Mouse (Mus musculus): Measurements from ENCODE around the gene Rnf8. TPM values are rescaled to one million over a fixed set of nuclear protein-coding genes. Genes with fewer than 3 reads are reported as not detected.
A peak's percentile ranks its signal among the peaks of the same experiment; 100 is the strongest.
"Not testable (repeated sequence)": the region's sequence is repeated elsewhere in the genome, so short reads cannot be mapped to it uniquely, and the experiment has no call there.

The Rnf8 gene
- polyA plus RNA-seq, 1 experiment, result 72.1 TPM

DNA sequence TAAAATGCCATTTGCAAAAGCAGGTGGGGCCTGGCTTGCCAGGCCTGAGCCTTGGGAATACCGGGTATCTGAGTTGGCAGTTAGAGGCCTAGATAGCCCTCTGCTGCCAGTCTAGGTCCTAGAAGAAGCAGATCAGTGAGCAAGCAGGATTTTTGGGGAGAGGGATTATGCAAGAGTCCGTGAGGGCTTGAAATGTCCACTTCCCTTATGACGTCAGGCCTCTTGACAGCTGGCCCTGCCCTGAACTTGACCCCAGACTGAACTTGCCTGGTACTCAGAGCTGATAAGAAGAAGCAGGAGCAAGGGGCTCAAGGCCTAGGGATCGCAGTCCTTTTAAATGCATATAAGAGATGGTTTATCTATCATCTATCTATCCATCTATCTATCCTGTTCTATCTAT is 13.2 kb upstream of the Rnf8 start:
- Histone ChIP-seq H3K27me3 (ENCODE audit: control insufficient read depth, insufficient read depth, low read length) (no peaks in the 10 kb centered on the region), H3K4me3 (replicated peaks; ENCODE audit: insufficient read depth, low read depth, low read length) (no peak overlapping the region), H3K27ac (ENCODE audit: insufficient read depth, low read length) (no peak overlapping the region), H3K4me1 (ENCODE audit: control insufficient read depth, insufficient read depth, low read length) (peaks cover 26% of the 10 kb centered on the region)
- no peak for DNase-seq
- 86% methylated on average over 4 of the region's 4 CpGs for WGBS
- no peak for TF ChIP-seq POLR2A (IDR thresholded peaks at IDR 0.05; ENCODE audit: borderline replicate concordance, insufficient read depth, low read length)
- no peak for TF ChIP-seq CTCF (IDR thresholded peaks at IDR 0.05; ENCODE audit: borderline replicate concordance, insufficient read depth, low read depth, low read length)

DNA sequence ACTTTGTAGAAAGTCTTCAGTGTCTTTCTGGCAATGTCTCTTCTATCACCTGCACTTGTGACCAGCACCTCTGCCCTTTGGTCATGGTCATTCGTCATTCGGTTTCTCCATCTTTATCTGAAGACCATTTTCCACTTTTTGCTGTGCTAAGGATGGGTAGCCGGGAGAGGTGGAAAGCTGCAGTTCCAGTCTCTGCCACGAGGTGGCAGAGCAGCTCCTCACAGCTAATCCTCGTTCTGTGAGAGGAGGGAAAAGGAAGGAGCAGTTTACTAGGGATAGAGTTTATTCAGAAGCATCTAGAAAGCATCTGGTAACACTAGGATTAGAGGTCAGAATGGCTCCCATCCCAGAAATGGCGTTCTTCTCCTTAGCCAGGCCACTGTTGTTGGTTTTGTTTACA is 11.3 kb upstream of the Rnf8 start:
- DNase-seq, result peak; percentile 73 to 85
- WGBS, result 15% methylated on average over 6 of the region's 6 CpGs
- Histone ChIP-seq H3K27me3 (ENCODE audit: control insufficient read depth, insufficient read depth, low read length) (no peaks in the 10 kb centered on the region), H3K4me1 (ENCODE audit: control insufficient read depth, insufficient read depth, low read length) (peaks cover 18% of the 10 kb centered on the region), H3K4me3 (replicated peaks; ENCODE audit: insufficient read depth, low read depth, low read length) (no peak overlapping the region), H3K27ac (ENCODE audit: insufficient read depth, low read length) (no peak overlapping the region)
- TF ChIP-seq POLR2A (IDR thresholded peaks at IDR 0.05; ENCODE audit: borderline replicate concordance, insufficient read depth, low read length) (no peak), CTCF (IDR thresholded peaks at IDR 0.05; ENCODE audit: borderline replicate concordance, insufficient read depth, low read depth, low read length) (peak; percentile 86)

DNA sequence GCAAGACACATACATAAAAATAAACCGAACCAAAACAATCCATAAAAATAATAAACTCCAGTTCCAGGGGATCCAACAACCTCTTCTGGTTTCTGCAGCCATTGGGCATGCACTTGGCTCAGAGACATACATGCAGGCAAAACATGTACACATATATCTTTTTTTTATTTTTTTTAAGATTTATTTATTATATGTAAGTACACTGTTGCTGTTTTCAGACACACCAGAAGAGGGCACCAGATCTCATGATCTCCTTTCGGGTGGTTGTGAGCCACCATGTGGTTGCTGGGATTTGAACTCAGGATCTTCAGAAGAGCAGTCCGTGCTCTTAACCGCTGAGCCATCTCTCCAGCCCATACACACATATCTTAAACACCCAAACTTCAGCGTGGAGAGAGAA is 1.1 kb upstream of the Rnf8 start:
- DNase-seq; H3K4me3 ChIP-seq (replicated peaks; ENCODE audit: insufficient read depth, low read depth, low read length); H3K27me3 ChIP-seq (ENCODE audit: control insufficient read depth, insufficient read depth, low read length); H3K27ac ChIP-seq (ENCODE audit: insufficient read depth, low read length): not testable (repeated sequence)
- WGBS, result 89% methylated on average over 5 of the region's 5 CpGs
- H3K4me1 ChIP-seq (ENCODE audit: control insufficient read depth, insufficient read depth, low read length), result peaks cover 16% of the 10 kb centered on the region

DNA sequence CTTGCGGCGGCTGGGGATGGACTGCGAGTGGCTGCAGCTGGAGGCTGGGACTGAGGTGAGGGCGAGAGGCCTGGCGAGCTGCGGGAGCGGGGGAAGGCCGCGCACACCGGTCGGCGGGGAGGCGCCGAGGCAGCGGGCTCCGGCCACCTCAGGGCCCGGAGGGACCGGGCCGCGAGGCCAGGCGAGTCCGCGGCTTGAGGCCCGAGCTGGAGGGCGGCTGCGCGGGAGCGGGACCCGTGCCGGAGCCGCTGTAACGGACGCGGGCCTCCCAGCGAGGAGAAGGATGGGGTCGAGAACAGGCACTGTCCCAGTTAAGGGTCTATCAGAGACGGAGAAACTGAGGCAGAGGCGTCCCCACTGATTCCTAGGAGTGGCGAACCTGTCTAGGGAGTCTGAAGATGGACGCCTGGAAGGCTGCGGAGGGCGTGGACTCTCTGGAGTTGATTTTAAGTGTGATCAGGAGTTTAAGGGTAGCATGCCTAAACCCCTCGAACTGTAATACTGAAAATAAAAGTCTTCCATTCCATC is 498 bp downstream of the Rnf8 start:
- H3K27ac ChIP-seq (ENCODE audit: insufficient read depth, low read length), result peak overlapping the region; percentile 71
- peak overlapping the region; percentile 97 for H3K4me3 ChIP-seq (replicated peaks; ENCODE audit: insufficient read depth, low read depth, low read length)
- H3K27me3 ChIP-seq (ENCODE audit: control insufficient read depth, insufficient read depth, low read length), result no peaks in the 10 kb centered on the region
- no peak for DNase-seq
- WGBS, result under 1% methylated on average over 43 of the region's 43 CpGs
- peaks cover 16% of the 10 kb centered on the region for H3K4me1 ChIP-seq (ENCODE audit: control insufficient read depth, insufficient read depth, low read length)
- no peak for TF ChIP-seq CTCF (IDR thresholded peaks at IDR 0.05; ENCODE audit: borderline replicate concordance, insufficient read depth, low read depth, low read length)
- TF ChIP-seq POLR2A (IDR thresholded peaks at IDR 0.05; ENCODE audit: borderline replicate concordance, insufficient read depth, low read length), result no peak

DNA sequence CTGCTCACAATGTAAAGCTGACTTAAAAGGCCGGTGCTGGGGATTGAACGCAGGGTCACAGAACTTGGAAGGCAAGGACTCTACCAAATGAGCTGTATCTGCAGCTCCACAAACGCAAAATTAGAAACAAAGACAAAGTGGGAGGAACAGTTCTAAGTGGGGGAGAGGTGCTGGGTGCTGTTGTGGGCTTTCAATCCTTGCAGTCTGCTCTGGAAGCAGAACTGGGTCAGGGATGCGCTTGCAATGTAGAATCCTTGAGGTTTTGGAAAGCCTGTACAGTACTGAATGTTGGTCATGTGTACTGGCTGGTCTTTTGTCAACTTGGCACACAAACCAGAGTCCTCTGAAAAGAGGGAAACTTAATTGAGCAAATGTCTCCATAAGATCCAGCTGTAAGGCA is 1.0 kb downstream of the Rnf8 start:
- no peak for DNase-seq
- Histone ChIP-seq H3K27me3 (ENCODE audit: control insufficient read depth, insufficient read depth, low read length) (no peaks in the 10 kb centered on the region), H3K4me3 (replicated peaks; ENCODE audit: insufficient read depth, low read depth, low read length) (peak overlapping the region; percentile 97), H3K4me1 (ENCODE audit: control insufficient read depth, insufficient read depth, low read length) (peaks cover 16% of the 10 kb centered on the region), H3K27ac (ENCODE audit: insufficient read depth, low read length) (no peak overlapping the region)
- WGBS, result 0% methylated on average over 4 of the region's 4 CpGs
- TF ChIP-seq CTCF (IDR thresholded peaks at IDR 0.05; ENCODE audit: borderline replicate concordance, insufficient read depth, low read depth, low read length), result no peak
- no peak for TF ChIP-seq POLR2A (IDR thresholded peaks at IDR 0.05; ENCODE audit: borderline replicate concordance, insufficient read depth, low read length)

DNA sequence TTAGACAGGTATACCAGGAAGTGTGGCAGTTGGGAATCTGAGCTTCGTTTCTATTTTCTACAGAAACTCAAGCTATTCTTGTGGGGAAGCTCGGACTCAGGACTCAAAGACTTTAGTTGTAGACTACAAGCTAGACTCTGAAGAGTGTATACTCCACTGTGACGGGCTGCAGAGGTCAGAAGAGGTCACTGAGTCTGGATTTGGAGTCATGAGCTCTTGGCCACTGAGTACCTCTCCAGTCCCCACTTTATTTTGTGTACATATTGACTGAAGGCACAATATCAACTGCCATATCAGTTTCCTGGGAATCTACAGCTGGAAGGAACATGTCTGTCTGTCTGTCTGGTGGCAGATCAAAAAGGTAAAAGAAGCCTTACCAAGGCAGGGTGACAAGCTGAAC is 4.6 kb downstream of the Rnf8 start:
- no peak for TF ChIP-seq POLR2A (IDR thresholded peaks at IDR 0.05; ENCODE audit: borderline replicate concordance, insufficient read depth, low read length)
- no peak for TF ChIP-seq CTCF (IDR thresholded peaks at IDR 0.05; ENCODE audit: borderline replicate concordance, insufficient read depth, low read depth, low read length)
- Histone ChIP-seq H3K4me3 (replicated peaks; ENCODE audit: insufficient read depth, low read depth, low read length) (no peak overlapping the region), H3K27me3 (ENCODE audit: control insufficient read depth, insufficient read depth, low read length) (no peaks in the 10 kb centered on the region), H3K4me1 (ENCODE audit: control insufficient read depth, insufficient read depth, low read length) (peaks cover 16% of the 10 kb centered on the region), H3K27ac (ENCODE audit: insufficient read depth, low read length) (no peak overlapping the region)
- 89% methylated on average over 3 of the region's 3 CpGs for WGBS
- no peak for DNase-seq

DNA sequence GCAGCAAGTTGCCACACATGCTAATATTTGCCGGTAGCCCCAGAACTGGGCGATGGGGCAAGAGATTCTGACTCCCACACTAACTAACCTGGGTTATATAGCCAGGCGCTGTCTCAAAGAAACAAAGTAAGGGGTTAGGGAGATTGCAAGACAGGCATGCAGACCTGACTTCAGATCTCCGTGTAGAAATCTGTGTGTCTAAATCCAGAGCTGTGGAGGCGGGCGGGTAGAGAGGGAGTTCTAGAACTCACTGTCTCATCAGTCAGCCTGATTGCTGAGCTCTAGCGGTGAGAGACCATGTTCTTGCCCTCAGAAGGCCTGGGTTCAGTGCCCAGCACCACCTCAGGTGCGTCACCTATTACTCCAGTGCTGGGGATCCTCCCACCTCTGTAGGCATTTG is 8.9 kb downstream of the Rnf8 start:
- no peak for TF ChIP-seq CTCF (IDR thresholded peaks at IDR 0.05; ENCODE audit: borderline replicate concordance, insufficient read depth, low read depth, low read length)
- no peak for TF ChIP-seq POLR2A (IDR thresholded peaks at IDR 0.05; ENCODE audit: borderline replicate concordance, insufficient read depth, low read length)
- no peak overlapping the region for H3K4me3 ChIP-seq (replicated peaks; ENCODE audit: insufficient read depth, low read depth, low read length)
- no peak for DNase-seq
- 95% methylated on average over 8 of the region's 8 CpGs for WGBS
- H3K27me3 ChIP-seq (ENCODE audit: control insufficient read depth, insufficient read depth, low read length), result no peaks in the 10 kb centered on the region
- H3K4me1 ChIP-seq (ENCODE audit: control insufficient read depth, insufficient read depth, low read length), result peaks cover 9% of the 10 kb centered on the region; the same call in 1 of the 2 replicates
- H3K27ac ChIP-seq (ENCODE audit: insufficient read depth, low read length), result no peak overlapping the region

DNA sequence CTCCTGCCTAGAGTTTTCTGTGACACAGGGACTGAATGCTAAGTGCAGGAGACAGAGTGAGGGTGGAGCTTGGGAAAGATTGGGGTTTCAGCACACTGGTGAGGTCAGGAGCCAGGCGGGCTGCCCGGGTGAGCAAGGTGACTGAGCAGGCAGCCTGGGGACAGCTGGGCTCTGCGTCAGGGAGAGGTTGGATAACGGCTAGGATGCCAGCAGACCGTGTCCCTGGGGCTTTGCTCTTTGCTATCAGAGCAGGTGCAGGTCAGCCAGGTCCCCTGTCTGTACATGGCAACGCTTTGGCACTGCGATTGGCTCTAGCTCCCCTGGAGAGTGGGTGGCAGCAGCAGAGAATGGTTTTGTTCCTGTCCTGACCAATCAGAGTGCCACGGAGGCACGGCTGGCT is 12.7 kb downstream of the Rnf8 start:
- peaks cover 16% of the 10 kb centered on the region for H3K4me1 ChIP-seq (ENCODE audit: control insufficient read depth, insufficient read depth, low read length)
- H3K27me3 ChIP-seq (ENCODE audit: control insufficient read depth, insufficient read depth, low read length), result no peaks in the 10 kb centered on the region
- no peak overlapping the region for H3K27ac ChIP-seq (ENCODE audit: insufficient read depth, low read length)
- no peak overlapping the region for H3K4me3 ChIP-seq (replicated peaks; ENCODE audit: insufficient read depth, low read depth, low read length)
- WGBS, result 36% methylated on average over 9 of the region's 9 CpGs
- TF ChIP-seq CTCF (IDR thresholded peaks at IDR 0.05; ENCODE audit: borderline replicate concordance, insufficient read depth, low read depth, low read length), result no peak
- DNase-seq, result no peak

All from cerebellum, adult 2 months (tissue).